Mouse (Mus musculus) lung, adult 10 weeks (tissue): Measurements from ENCODE around the gene Ak6. TPM values are rescaled to one million over a fixed set of nuclear protein-coding genes. Genes with fewer than 3 reads are reported as not detected.

Experiments
- polyA plus RNA-seq: library from polyadenylated mRNA; stranded (reverse); fragments of 350-450 nt; fragmentation: Illumina TruSeq; extraction: RNeasy Lipid Tissue Mini Kit (QIAGEN cat#74804); gene quantifications from one replicate; pipeline ENCODE4 v1.2.3, GENCODE M21; 2014; ENCODE audit warnings: low read depth, low replicate concordance; ENCODE audit not compliant: insufficient read depth

Ak6 gene
- 67.1 TPM for polyA plus RNA-seq

GRCm38 (mm10) chr13:100650550-100651438 lies at the start of gene Ak6, which contains the start of gene Rad17:
TSS of gene Ak6 (plus strand) at chr13:100650979.
TSS of gene Rad17 (minus strand) at chr13:100651051.

GRCm38 (mm10) chr13:100616181-100617087 lies 34.3 kb upstream of the Ak6 start, which contains the start of gene Marveld2:
TSS of gene Marveld2 (minus strand) at chr13:100616971.

GRCm38 (mm10) chr13:100651439-100652186 lies 834 bp downstream of the Ak6 start, which contains the start of gene Taf9:
TSS of gene Taf9 (plus strand) at chr13:100651579.

GRCm38 (mm10) chr13:100669291-100670022 lies 18.7 kb downstream of the Ak6 start, which contains the start of gene Ccdc125:
TSS of gene Ccdc125 (plus strand) at chr13:100669717.

Other genes starting within 250 kb of the Ak6 start
- not detected for gene Naip1, start 198.1 kb upstream of the Ak6 start, polyA plus RNA-seq
- 19.5 TPM for gene Gtf2h2, start 158.4 kb upstream of the Ak6 start, polyA plus RNA-seq
- gene Ocln, start 98.3 kb upstream of the Ak6 start, polyA plus RNA-seq = 26.4 TPM
- 5.3 TPM for gene Marveld2, start 34.0 kb upstream of the Ak6 start, polyA plus RNA-seq
- 10.5 TPM for gene Rad17, start 72 bp downstream of the Ak6 start, polyA plus RNA-seq
- gene Taf9, start 600 bp downstream of the Ak6 start, polyA plus RNA-seq = 3.2 TPM
- 3.2 TPM for gene Ccdc125, start 18.7 kb downstream of the Ak6 start, polyA plus RNA-seq
- 22.9 TPM for gene Cdk7, start 80.0 kb downstream of the Ak6 start, polyA plus RNA-seq
- gene Mrps36, start 93.7 kb downstream of the Ak6 start, polyA plus RNA-seq = 61.5 TPM
- gene Cenph, start 124.9 kb downstream of the Ak6 start, polyA plus RNA-seq = 0.64 TPM
- 0.53 TPM for gene Ccnb1, start 135.6 kb downstream of the Ak6 start, polyA plus RNA-seq
- 29.9 TPM for gene Slc30a5, start 182.4 kb downstream of the Ak6 start, polyA plus RNA-seq